10 mouse cellular contexts compared by ENCODE assay signal in the genomic region with DNA sequence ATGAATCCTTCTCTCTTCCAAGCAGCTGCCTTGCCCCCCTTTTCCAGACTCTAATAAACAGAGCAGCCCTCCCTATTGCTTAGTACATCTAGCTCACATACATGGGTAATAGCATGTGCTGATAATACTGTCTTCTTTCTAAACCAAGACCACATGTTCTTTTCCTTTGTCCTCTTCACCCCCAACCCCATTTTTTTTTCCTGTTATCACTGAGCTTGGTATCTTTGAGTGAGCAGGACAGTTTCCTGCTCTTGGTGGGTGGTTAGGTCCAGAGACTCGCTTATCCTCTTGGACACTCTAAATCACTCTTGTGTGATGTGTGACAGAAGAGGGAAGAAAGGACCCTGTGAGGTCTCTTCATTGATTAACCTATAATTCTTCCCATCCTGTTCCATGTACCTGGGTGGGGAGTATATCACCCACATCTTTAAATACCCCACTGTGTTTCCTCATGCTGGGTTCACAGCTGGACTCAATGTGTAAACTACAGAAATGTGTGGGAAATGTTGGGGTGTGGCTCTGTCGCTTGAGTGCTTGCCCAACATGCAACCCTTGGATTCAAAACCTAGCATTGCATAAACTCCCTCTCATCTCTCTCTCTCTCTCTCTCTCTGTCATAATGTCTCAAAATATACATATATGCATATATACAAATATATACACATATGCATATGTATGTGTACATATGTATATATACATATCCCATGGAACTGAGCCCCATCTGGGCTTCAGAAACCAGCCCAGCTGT. TPM values are rescaled to one million over a fixed set of nuclear protein-coding genes. Genes with fewer than 3 reads are reported as not detected.
A peak's percentile ranks its signal among the peaks of the same experiment; 100 is the strongest.
DNase-seq lines count a peak whose midpoint lies in the region; ATAC-seq and TF ChIP-seq lines count a peak whose summit lies in the region.
"Had no signal": no experiment of that assay in that cellular context is flagged by ENCODE, and none has a peak within 500 bp of the region (broad histone marks: within the 10 kb centered on the region; RNA-seq: fewer than 3 reads in every experiment).

No protein-coding gene starts in this region.

- 90% methylated on average over 2 of the region's 2 CpGs for WGBS in hindbrain, embryonic 12.5 days
- 87% methylated on average over 2 of the region's 2 CpGs for WGBS in midbrain, postnatal 0 days

- H3K4me3 ChIP-seq in gastrocnemius, adult 2 months = no peak overlapping the region
- no peak overlapping the region for H3K4me3 ChIP-seq in hindbrain, embryonic 12.5 days
- H3K4me3 ChIP-seq in midbrain, postnatal 0 days (ENCODE audit: low read depth, low read length) = no peak overlapping the region

- H3K9ac ChIP-seq in hindbrain, embryonic 12.5 days = no peak overlapping the region
- no peak overlapping the region for H3K9ac ChIP-seq in midbrain, postnatal 0 days (replicated peaks; ENCODE audit: low read length, poor library complexity, severe bottlenecking)

- DNase-seq in gastrocnemius, adult 2 months = no peak
- DNase-seq in gastrocnemius, postnatal 10 days = no peak
- DNase-seq in adipocyte (ENCODE audit: low spot score) = peak; percentile 68
- no peak for DNase-seq in midbrain, postnatal 0 days (ENCODE audit: low spot score)
- no peak for DNase-seq in layer of hippocampus, postnatal 14 days (ENCODE audit: low spot score in 2 of 2)
- no peak for DNase-seq in liver
- DNase-seq: B cell, adult 2 months; right cerebral cortex, adult 18-20 months had no signal

- no peak for ATAC-seq in hindbrain, embryonic 12.5 days (ENCODE audit: low FRiP score)
- no peak for ATAC-seq in midbrain, postnatal 0 days (ENCODE audit: low FRiP score)
- no peak for ATAC-seq in inflammation-experienced regulatory T-cells, adult 6 months

- H3K9me3 ChIP-seq in hindbrain, embryonic 12.5 days (replicated peaks) = no peaks in the 10 kb centered on the region
- no peaks in the 10 kb centered on the region for H3K9me3 ChIP-seq in midbrain, postnatal 0 days (ENCODE audit: low read length)

- H3K27me3 ChIP-seq in hindbrain, embryonic 12.5 days = no peaks in the 10 kb centered on the region
- H3K27me3 ChIP-seq in midbrain, postnatal 0 days (ENCODE audit: insufficient read depth, low read length) = no peaks in the 10 kb centered on the region

- H3K4me2 ChIP-seq in hindbrain, embryonic 12.5 days (replicated peaks) = peak overlapping the region; percentile 25; the same call in 1 of the 2 replicates
- H3K4me2 ChIP-seq in midbrain, postnatal 0 days (ENCODE audit: low read depth, low read length, poor library complexity, severe bottlenecking) = no peak overlapping the region

- intact Hi-C loops in gastrocnemius, adult 2 months (cut with DNase I) = no loop called here

- no peak for TF ChIP-seq CTCF in gastrocnemius, adult 2 months (IDR thresholded peaks at IDR 0.05)
- TF ChIP-seq CTCF in midbrain, postnatal 0 days (IDR thresholded peaks at IDR 0.05) = no peak

- H3K4me1 ChIP-seq in hindbrain, embryonic 12.5 days = peaks cover 37% of the 10 kb centered on the region
- peaks cover 16% of the 10 kb centered on the region for H3K4me1 ChIP-seq in midbrain, postnatal 0 days (ENCODE audit: insufficient read depth, low read length)

- peak overlapping the region; percentile 88 for H3K27ac ChIP-seq in gastrocnemius, adult 2 months
- peak overlapping the region; percentile 76; the same call in 1 of the 2 replicates for H3K27ac ChIP-seq in hindbrain, embryonic 12.5 days
- peak overlapping the region; percentile 65; the same call in 1 of the 2 replicates for H3K27ac ChIP-seq in midbrain, postnatal 0 days (ENCODE audit: low read depth, low read length)

- H3K36me3 ChIP-seq in hindbrain, embryonic 12.5 days = no peaks in the 10 kb centered on the region
- no peaks in the 10 kb centered on the region; the same call in 1 of the 2 replicates for H3K36me3 ChIP-seq in midbrain, postnatal 0 days (ENCODE audit: insufficient read depth, low read length)

RNA-seq across cellular contexts. Expression of gene Nmnat2, which starts 58.9 kb away (rescaled TPM):
- under 1 TPM; 0.28 TPM for total RNA-seq in gastrocnemius, adult 2 months (2021)
- total RNA-seq in gastrocnemius, postnatal 10 days (2021) = 1 to 10 TPM; 2.3 to 3.8 TPM
- 37.7 and 39.7 TPM in 2 replicates for polyA plus RNA-seq in hindbrain, embryonic 12.5 days (2016; fragmentation: Nextera tagmentation; extraction: Ambion mirVana)
- total RNA-seq in midbrain, postnatal 0 days (2014; rRNA removed) = 145 and 152 TPM in 2 replicates
- 80.4 and 87.6 TPM in 2 replicates for polyA plus RNA-seq in midbrain, postnatal 0 days (2015; fragmentation: Nextera tagmentation; extraction: Ambion mirVana)
- total RNA-seq in layer of hippocampus, postnatal 14 days (2021) = 100 to 1,000 TPM; 104 to 109 TPM
- polyA plus RNA-seq in inflammation-experienced regulatory T-cells, adult 6 months (2017; shearing (Covaris generic)) = 1 to 10 TPM in 2 of 3 experiments, under 1 TPM in 1; 0.34 to 4.1 (median 1.1) TPM

Comparison
In these comparisons a context has a peak if more than half of its experiments do, and no peak if none do; other contexts are left out.
1. RNA of gene Nmnat2, which starts 58.9 kb away (total RNA-seq): 145 to 152 TPM in midbrain, postnatal 0 days and 104 to 109 TPM in layer of hippocampus, postnatal 14 days; 2.3 to 3.8 TPM in gastrocnemius, postnatal 10 days and 0.28 TPM in gastrocnemius, adult 2 months; every median in the first group is over 10 times any median in the second.
2. Peak in every context shown above with its lines, with median percentiles within 50 percentile points of each other: H3K27ac ChIP-seq.